Mouse (Mus musculus) G1E (cell line): Measurements from ENCODE around the gene Urad.

Source experiments
- CTCF ChIP-seq: IDR thresholded peaks from 2 replicates; pipeline ENCODE4 v1.5.1; 2012; ENCODE audit warnings: low read depth, low read length, inconsistent platforms, mixed read lengths
- GATA1 ChIP-seq: IDR thresholded peaks from 2 replicates; pipeline ENCODE4 v1.6.1; 2012; ENCODE audit warnings: borderline replicate concordance, low read length, inconsistent platforms, mixed read lengths

DNA sequence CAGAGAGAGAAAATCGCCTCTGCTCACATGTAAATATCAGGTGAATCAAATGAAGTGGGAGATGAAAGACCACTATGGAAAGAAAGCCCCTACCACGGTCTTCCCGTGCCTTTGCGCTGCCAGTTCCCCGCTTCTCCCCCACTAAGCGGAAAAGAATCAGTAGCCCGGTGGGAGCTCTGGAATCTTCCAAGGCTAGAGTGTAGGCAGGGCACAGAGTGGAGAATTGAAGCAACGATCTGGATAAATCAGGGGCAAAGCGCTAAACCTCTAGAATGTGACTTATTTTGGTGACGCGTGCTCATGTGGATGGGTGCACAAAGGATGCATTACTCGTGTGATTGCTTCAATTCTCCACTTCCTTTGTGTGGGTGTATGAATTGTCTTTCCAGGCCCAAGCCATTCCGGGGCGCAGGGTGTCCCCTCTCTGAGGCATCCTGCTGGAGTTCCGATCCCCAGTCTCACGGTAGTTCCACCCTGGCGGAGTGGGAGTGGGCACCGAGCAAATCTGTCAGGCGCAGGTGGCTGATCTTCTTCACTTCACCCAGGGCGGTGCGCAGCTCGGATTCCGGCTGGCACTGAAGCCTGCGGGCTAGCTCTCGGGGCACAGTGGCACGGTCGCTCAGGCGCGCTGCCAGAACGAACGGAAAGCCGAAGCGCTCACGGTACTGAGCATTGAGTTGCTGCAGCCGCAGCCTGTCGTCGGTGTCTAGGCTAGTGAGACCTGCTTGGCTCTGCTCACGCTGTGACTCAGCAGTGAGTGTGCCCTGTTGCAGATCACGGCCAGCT, 7.4 kb downstream of the Urad start:
- TF ChIP-seq CTCF (no peak), GATA1 (no peak)
